Mouse (Mus musculus) adrenal gland (tissue): ENCODE data around the gene Syngr1.

Experiments
- intact Hi-C: fragments of 180-260 bp; cut with DNase I; formaldehyde crosslinking; loops from one replicate; pipeline ENCODE4 v1.15.1; 2025
- microRNA-seq, 2 experiments: library from miRNA; unstranded; fragments of <30 nt; microRNA quantifications; one replicate each; pipeline ENCODE4; 2019

Gene Syngr1

GRCm38 (mm10) chr15:80162401-80162964, 71.3 kb downstream of the Syngr1 start:
- intact Hi-C loops, result no loop called here

- intact Hi-C loops, result no loop called here
Observed at GRCm38 (mm10) chr15:80163274-80163673, 72.1 kb downstream of the Syngr1 start.

- intact Hi-C loops, result no loop called here
Observed at GRCm38 (mm10) chr15:80163716-80164115, 72.6 kb downstream of the Syngr1 start.

- intact Hi-C loops, result no loop called here
Observed at GRCm38 (mm10) chr15:80165396-80165795, 74.3 kb downstream of the Syngr1 start.

Small RNA genes within 50 kb of the gene (microRNA-seq; reads per million reads assigned to microRNA genes)
- gene Snord43, result 70.9 to 199 reads per million in 2 experiments
